Mouse (Mus musculus): ENCODE data around the gene Gm49416. TPM values are rescaled to one million over a fixed set of nuclear protein-coding genes. Genes with fewer than 3 reads are reported as not detected.
"Not testable (repeated sequence)": the region's sequence is repeated elsewhere in the genome, so short reads cannot be mapped to it uniquely, and the experiment has no call there.

Gene Gm49416
- polyA plus RNA-seq, 1 experiment from 2014 or later: not detected

- peak within 1 kb of the TSS; percentile 90 for H3K9ac ChIP-seq (replicated peaks)
- H3K9me3 ChIP-seq: no peaks in the 10 kb centered on the region
- H3K36me3 ChIP-seq: peaks cover 32% of the 10 kb centered on the region
- peak within 1 kb of the TSS; percentile 83 for H3K4me3 ChIP-seq (replicated peaks)
- no peaks in the 10 kb centered on the region for H3K27me3 ChIP-seq
- H3K4me1 ChIP-seq (replicated peaks): peaks cover 8% of the 10 kb centered on the region
- peak within 1 kb of the TSS; percentile 82 for H3K27ac ChIP-seq
- H3K4me2 ChIP-seq: peak within 1 kb of the TSS; percentile 87
- WGBS: under 1% methylated on average over 42 of the region's 42 CpGs
- ATAC-seq (ENCODE audit: insufficient number of reproducible peaks, insufficient read depth, low FRiP score, low TSS enrichment, low read depth): peak; percentile 95
Measured at GRCm38 (mm10) chr19:8880311-8881033, 8.3 kb upstream of the Gm49416 start, which contains the start of gene Uqcc3. TSS of gene Uqcc3 (minus strand) at chr19:8880923.

GRCm38 (mm10) chr19:8881034-8881392 is 7.7 kb upstream of the Gm49416 start:
- Histone ChIP-seq H3K27ac (no peak overlapping the region; the same call in 1 of the 2 replicates), H3K9me3 (no peaks in the 10 kb centered on the region), H3K9ac (replicated peaks) (peak overlapping the region; percentile 90), H3K36me3 (peaks cover 27% of the 10 kb centered on the region), H3K4me3 (replicated peaks) (peak overlapping the region; percentile 83), H3K27me3 (no peaks in the 10 kb centered on the region), H3K4me1 (replicated peaks) (peaks cover 8% of the 10 kb centered on the region), H3K4me2 (peak overlapping the region; percentile 87)
- ATAC-seq (ENCODE audit: insufficient number of reproducible peaks, insufficient read depth, low FRiP score, low TSS enrichment, low read depth): no peak; the same call in 1 of the 2 replicates
- WGBS: 22% methylated on average over 3 of the region's 3 CpGs

GRCm38 (mm10) chr19:8883616-8884015 is 5.1 kb upstream of the Gm49416 start, which contains the start of the genes Lbhd1 and Gm49403:
TSS of gene Lbhd1 (plus strand) at chr19:8883732.
TSS of gene Gm49403 (plus strand) at chr19:8883930.
- no peak within 1 kb of the TSS for H3K4me3 ChIP-seq (replicated peaks)
- H3K27ac ChIP-seq: no peak within 1 kb of the TSS
- WGBS: 81% methylated on average over 3 of the region's 3 CpGs

DNA sequence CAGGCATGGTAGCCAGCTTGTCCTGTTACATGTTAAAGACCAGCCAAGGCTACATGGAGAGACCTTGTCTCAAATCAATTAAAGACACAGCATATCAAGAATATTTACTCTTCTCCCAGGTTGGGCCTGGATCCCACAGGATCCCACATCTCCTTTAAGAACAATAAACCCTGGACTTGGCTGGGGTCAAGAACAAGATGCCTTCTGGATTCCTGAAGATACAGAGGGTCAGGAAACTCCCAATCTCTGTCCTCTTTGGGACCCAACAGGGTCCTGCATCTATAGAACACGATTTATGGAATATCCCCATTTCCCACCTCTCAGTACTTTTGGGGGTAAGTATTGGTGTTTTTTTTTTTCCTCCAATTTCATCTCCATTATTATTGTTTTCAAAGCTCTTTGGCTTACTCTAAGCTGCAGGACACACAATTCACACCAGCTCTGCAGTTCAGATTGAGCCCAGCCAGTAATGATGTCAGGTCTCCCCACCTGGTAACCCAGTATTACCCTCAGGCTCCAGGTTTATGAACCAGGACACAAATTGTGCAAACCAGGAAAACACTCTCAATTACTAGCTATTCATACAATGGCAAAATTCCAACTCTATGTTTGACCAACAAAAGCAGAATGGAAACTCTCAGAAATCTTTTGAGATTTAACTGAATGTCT is 1.7 kb upstream of the Gm49416 start:
- H3K4me2 ChIP-seq: peak overlapping the region; percentile 77
- 51% methylated on average over 1 of the region's 1 CpGs for WGBS

More at GRCm38 (mm10) chr19:8883616-8884015, 5.1 kb upstream of the Gm49416 start, which contains the start of the genes Lbhd1 and Gm49403:
- H3K36me3 ChIP-seq: peaks cover 6% of the 10 kb centered on the region; the same call in 1 of the 2 replicates
- H3K4me1 ChIP-seq (replicated peaks): peaks cover 16% of the 10 kb centered on the region
- no peaks in the 10 kb centered on the region for H3K9me3 ChIP-seq
- H3K27me3 ChIP-seq: no peaks in the 10 kb centered on the region
- H3K9ac ChIP-seq (replicated peaks): no peak within 1 kb of the TSS
- H3K4me2 ChIP-seq: no peak within 1 kb of the TSS
- no peak for ATAC-seq (ENCODE audit: insufficient number of reproducible peaks, insufficient read depth, low FRiP score, low TSS enrichment, low read depth)

DNA sequence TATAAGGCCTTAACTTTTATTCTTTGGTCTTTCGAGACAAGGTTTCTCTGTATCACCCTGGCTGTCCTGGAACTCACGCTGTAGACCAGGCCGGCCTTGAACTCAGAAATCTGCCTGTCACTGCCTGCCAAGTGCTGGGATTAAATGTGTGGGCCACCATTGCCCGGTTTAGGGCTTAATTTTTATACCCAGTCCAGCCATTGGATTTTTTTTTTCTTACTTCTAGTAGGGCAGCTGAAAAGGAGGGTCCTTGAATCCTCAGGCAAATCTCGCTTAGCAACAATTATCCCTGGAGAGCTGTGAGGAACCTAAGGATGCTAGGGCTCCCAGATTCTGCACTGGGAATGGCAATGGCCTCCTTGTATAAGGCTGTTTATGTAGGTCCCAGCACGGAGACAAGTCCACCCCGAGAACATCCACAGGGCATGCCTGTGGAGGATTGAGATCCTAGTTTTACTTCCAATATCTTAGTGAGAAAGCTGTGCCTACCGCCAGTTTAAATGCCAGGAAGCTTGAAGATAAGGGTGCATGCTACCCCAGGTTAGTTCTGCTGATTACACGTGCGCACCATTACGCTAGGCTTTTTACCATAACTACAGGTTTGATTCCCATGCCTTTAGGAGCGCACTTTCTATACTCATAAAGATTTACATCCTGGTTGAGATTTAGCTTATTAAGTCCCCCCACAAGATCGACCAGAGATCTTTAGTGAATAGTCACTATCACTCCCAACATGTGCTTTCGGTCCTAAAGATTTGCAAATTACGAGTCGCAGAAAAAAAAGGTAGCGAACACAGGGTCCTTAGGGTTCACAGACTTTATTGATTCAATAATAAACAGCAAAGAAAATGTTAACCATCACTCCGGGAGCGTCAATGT is 902 bp upstream of the Gm49416 start:
- Histone ChIP-seq H3K36me3 (peaks cover 15% of the 10 kb centered on the region), H3K27ac (peak overlapping the region; percentile 93), H3K4me2 (peak overlapping the region; percentile 77), H3K27me3 (no peaks in the 10 kb centered on the region), H3K4me1 (replicated peaks) (peaks cover 8% of the 10 kb centered on the region), H3K9me3 (no peaks in the 10 kb centered on the region), H3K9ac (replicated peaks) (peak overlapping the region; percentile 89), H3K4me3 (replicated peaks) (peak overlapping the region; percentile 71)
- 15% methylated on average over 19 of the region's 19 CpGs for WGBS
- no peak for ATAC-seq (ENCODE audit: insufficient number of reproducible peaks, insufficient read depth, low FRiP score, low TSS enrichment, low read depth)

More for the DNA sequence above, 1.7 kb upstream of the Gm49416 start:
- Histone ChIP-seq H3K4me1 (replicated peaks) (peaks cover 8% of the 10 kb centered on the region), H3K27ac (peak overlapping the region; percentile 93), H3K36me3 (peaks cover 15% of the 10 kb centered on the region), H3K27me3 (no peaks in the 10 kb centered on the region), H3K9me3 (no peaks in the 10 kb centered on the region), H3K9ac (replicated peaks) (no peak overlapping the region), H3K4me3 (replicated peaks) (peak overlapping the region; percentile 71; the same call in 1 of the 2 replicates)
- ATAC-seq (ENCODE audit: insufficient number of reproducible peaks, insufficient read depth, low FRiP score, low TSS enrichment, low read depth): no peak

GRCm38 (mm10) chr19:8892829-8893766 is 4.4 kb downstream of the Gm49416 start, which contains the start of gene Ints5:
TSS of gene Ints5 (plus strand) at chr19:8893005.
- Histone ChIP-seq H3K4me2 (peak within 1 kb of the TSS; percentile 70), H3K9me3 (no peaks in the 10 kb centered on the region), H3K4me3 (replicated peaks) (peak within 1 kb of the TSS; percentile 86), H3K36me3 (peaks cover 44% of the 10 kb centered on the region), H3K27me3 (no peaks in the 10 kb centered on the region), H3K27ac (peak within 1 kb of the TSS; percentile 87), H3K9ac (replicated peaks) (peak within 1 kb of the TSS; percentile 93), H3K4me1 (replicated peaks) (peaks cover 23% of the 10 kb centered on the region)
- WGBS: 3% methylated on average over 54 of the region's 54 CpGs
- peak; percentile 21; the same call in 1 of the 2 replicates for ATAC-seq (ENCODE audit: insufficient number of reproducible peaks, insufficient read depth, low FRiP score, low TSS enrichment, low read depth)

GRCm38 (mm10) chr19:8895397-8895960 is 6.8 kb downstream of the Gm49416 start:
- peaks cover 40% of the 10 kb centered on the region for H3K36me3 ChIP-seq

DNA sequence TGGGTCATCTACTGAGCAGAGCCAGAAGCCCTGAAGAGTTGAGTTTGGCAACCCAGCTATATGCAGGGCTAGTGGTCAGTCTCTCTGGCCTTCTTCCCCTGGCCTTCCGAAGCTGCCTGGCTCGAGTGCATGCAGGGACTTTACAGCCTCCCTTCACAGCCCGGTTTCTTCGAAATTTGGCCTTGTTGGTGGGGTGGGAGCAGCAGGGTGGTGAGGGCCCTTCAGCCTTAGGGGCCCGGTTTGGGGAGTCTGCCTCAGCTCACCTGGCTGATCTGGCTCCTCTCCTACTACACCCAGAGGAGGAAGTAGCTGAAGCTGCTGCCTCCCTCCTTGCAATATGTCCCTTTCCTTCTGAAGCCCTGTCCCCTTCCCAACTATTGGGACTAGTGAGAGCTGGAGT is 7.5 kb downstream of the Gm49416 start:
- WGBS: 85% methylated on average over 5 of the region's 5 CpGs
- ATAC-seq (ENCODE audit: insufficient number of reproducible peaks, insufficient read depth, low FRiP score, low TSS enrichment, low read depth); H3K27ac ChIP-seq; H3K4me3 ChIP-seq (replicated peaks); H3K9me3 ChIP-seq; H3K27me3 ChIP-seq: not testable (repeated sequence)
- Histone ChIP-seq H3K4me2 (peak overlapping the region; percentile 15; the same call in 1 of the 2 replicates), H3K9ac (replicated peaks) (0 out of 2 replicates have a peak overlapping the region, but pooled peaks have one; percentile 63), H3K36me3 (peaks cover 37% of the 10 kb centered on the region), H3K4me1 (replicated peaks) (peaks cover 32% of the 10 kb centered on the region)

More at GRCm38 (mm10) chr19:8895397-8895960, 6.8 kb downstream of the Gm49416 start:
- H3K9ac ChIP-seq (replicated peaks): no peak overlapping the region
- peaks cover 32% of the 10 kb centered on the region for H3K4me1 ChIP-seq (replicated peaks)
- no peaks in the 10 kb centered on the region for H3K27me3 ChIP-seq
- H3K27ac ChIP-seq: no peak overlapping the region
- no peak overlapping the region for H3K4me3 ChIP-seq (replicated peaks)
- ATAC-seq (ENCODE audit: insufficient number of reproducible peaks, insufficient read depth, low FRiP score, low TSS enrichment, low read depth): no peak
- H3K4me2 ChIP-seq: no peak overlapping the region
- no peaks in the 10 kb centered on the region for H3K9me3 ChIP-seq
- WGBS: 87% methylated on average over 9 of the region's 9 CpGs

GRCm38 (mm10) chr19:8897211-8897864 is 8.6 kb downstream of the Gm49416 start:
- Histone ChIP-seq H3K4me2 (peak overlapping the region; percentile 80), H3K36me3 (peaks cover 44% of the 10 kb centered on the region), H3K27ac (peak overlapping the region; percentile 88), H3K4me1 (replicated peaks) (peaks cover 32% of the 10 kb centered on the region), H3K9ac (replicated peaks) (peak overlapping the region; percentile 63), H3K4me3 (replicated peaks) (peak overlapping the region; percentile 65)
- not testable (repeated sequence) for H3K27me3 ChIP-seq, H3K9me3 ChIP-seq
- WGBS: 23% methylated on average over 21 of the region's 21 CpGs
- ATAC-seq (ENCODE audit: insufficient number of reproducible peaks, insufficient read depth, low FRiP score, low TSS enrichment, low read depth): peak; percentile 44

Data from limb, embryonic 12.5 days (tissue).